Mouse (Mus musculus): ENCODE results near the gene Calm5.

Calm5 gene

DNA sequence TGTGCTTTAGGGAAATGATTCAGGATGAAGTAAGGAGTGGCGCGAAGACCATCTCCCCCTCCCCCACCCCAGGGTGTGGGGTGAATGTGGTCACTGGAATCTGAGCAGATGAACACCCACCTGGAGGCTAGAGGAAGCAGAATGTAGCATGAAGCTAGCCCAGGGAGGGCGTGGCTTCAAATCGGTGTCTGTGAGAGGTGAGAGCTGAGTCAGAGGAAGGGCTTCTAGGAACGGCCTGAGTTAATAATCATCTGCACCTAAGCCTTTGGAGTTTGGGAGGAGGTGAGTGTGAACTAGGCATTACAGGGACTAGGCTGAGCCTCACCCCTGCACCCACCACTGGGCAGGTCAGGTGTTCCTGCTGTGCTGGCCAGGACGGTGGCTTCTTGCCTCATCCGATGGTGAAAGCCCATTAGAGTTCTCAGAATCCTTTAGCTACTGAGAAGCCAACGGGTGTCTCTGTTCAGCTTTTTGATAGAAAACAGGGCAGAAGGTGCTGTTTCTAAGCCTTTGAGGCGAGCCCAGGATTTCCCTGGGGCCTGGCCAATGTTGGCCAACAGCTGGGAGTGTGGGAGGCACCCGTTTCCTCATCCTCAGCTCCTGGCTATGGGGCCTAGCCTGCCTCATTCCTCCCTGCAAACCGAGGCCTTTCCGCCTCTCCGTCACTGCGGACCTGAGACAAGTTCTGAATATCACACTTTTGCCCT, 11.8 kb downstream of the Calm5 start:
- in situ Hi-C loops (cut with MboI; ENCODE audit: low sequenced_read_pairs): no loop called here

DNA sequence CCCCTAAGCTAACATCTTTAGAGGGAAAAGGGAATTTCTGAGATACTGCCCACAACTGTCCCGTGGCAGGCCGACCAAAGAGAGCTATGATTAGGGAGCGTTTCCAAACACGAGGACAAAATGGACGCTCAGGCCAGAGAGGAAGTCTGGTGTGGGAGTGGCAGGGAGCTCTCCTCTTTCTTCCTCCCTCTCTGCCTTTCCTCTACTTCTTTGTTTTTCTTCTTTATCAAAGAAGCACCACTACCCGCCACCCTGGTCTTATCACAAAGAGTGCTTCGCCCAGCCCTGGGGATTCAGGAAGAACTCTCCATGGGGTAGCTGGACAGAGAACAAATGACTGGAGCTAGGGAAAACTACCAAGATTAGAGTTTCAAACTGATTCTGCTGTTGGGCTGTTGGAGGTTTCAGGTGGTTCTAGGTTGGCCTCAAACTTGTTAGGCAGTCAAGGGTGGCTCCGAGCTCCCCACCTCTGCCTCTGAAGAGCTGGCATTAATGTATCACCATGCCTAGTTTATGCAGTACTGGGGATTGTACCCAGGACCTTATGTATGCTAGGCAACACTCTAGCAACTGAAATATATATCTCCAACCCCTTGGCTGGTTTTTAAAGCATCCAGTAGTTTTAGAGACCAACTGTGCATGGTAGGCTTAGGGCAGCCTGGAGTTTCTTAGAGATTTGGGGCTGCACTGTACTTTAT, 12.5 kb downstream of the Calm5 start:
- in situ Hi-C loops (cut with MboI; ENCODE audit: low sequenced_read_pairs): no loop called here

DNA sequence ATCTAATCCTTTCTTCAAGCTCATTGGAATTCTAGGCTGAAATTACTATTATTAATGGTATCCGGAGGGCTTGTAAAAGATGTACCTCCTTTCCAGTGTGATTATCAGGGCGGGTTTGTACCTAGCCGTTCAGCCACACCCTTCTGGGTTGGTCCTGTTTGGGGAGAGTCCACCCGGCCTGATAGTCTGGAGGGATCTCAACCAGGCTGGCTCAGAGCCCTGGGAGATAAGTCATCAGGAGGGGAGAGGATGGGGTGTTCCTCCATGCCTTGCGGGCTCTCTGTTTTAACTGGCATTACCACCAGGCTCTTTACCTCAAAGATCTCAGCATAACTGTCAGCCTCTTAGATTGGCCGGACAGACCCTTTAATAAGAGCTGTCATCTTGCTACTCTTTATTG, 13.2 kb downstream of the Calm5 start:
- in situ Hi-C loops (cut with MboI; ENCODE audit: low sequenced_read_pairs): no loop called here

DNA sequence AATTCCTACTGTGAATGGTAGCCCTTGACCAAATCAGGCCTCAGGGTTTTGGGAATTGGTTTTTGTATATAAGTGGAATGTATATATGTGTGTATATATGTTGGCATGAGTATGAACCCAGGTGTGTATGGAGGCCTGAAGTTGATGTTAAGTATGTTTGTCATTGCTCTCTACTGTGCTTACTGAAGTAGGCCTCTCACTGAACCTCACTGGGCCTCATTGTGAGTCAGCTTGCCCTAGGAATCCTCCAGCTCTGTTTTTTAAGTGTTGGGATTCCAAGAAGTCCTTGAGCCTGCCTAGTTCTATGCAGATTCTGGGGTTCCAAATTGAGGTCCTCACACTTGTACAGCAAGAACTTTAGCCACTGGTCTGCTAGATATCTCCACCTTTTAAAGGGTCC, 15.9 kb downstream of the Calm5 start:
- in situ Hi-C loops (cut with MboI; ENCODE audit: low sequenced_read_pairs): no loop called here

DNA sequence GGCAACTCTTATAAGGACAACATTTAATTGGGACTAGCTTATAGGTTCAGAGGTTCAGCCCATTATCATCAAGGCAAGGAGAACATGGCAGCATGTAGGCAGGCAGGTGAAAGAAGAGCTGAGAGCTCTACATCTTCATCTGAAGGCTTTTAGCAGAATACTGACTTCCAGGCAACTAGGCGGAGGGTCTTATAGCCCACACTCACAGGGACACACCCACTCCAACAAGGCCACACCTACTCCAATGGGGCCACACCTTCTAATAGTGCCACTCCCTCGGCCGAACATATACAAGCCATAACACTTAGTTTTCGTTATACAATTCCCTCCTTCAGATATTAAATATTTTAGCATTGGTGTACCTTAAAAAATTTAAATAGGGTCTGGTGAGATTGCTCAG, 18.9 kb downstream of the Calm5 start:
- in situ Hi-C loops (cut with MboI; ENCODE audit: low sequenced_read_pairs): no loop called here

DNA sequence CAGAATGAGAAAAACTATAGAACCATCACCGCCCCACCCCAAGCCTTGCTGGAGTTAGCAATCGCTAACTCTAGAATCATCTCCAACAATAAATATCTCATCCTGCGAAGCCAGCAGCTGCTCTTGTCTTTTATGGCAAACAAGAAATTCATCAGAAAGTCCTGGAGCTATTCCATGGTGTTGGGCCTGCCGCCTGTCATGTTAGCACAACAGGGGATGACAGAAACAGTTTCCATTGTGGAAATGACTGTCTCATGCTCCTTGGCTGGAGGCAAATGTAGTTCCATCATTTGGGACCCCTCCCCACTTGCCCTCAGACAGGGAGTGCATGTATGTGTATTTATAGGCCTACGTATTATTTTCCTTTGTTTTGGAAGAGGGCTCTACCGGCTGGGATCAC, 22.5 kb downstream of the Calm5 start:
- in situ Hi-C loops (cut with MboI; ENCODE audit: low sequenced_read_pairs): no loop called here

DNA sequence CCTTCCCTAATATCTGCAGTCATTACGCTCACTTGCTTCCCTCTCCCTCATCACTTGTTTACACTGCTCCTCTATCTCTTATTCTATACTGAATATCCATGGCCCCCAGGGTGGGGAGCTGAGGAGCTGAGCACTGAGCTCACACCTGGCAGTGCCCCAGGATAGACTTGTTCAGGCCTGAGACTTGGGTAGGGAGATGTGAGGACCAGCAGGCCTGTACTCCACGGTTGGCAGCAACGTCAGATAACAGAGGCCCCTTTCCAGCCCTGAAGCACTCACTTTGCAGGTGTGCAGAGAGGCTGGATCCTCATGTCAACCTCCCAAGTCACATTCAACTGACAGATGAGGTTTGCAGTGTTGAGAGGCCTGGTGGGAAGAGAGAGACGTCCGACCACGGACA, 23.2 kb downstream of the Calm5 start:
- in situ Hi-C loops (cut with MboI; ENCODE audit: low sequenced_read_pairs): no loop called here

DNA sequence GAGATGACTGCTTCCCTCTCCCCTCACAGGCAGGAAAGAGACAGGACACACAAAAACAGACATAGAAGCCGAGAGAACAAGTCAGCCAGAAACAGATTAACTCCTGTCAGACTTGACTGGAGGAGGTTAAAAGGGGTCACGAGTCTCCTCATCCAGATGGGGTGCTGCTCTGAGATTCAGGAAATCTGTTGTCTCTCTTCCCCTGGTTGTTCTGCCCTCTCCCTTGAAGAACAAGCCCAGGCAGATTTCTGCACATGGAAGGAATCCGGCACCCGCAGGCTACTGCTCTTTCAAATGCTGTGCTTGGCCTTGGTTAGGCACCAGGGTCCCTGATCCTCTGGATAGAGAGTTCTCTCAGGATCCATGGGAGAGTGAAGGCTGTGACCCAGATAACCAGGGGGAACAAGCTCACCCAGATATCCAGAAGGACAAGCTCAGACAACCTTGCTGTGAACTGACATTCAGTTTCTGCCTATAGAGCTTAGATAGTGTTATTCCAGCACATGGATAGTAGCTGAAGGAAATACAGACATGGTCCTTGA, 23.8 kb downstream of the Calm5 start:
- in situ Hi-C loops (cut with MboI; ENCODE audit: low sequenced_read_pairs): no loop called here

DNA sequence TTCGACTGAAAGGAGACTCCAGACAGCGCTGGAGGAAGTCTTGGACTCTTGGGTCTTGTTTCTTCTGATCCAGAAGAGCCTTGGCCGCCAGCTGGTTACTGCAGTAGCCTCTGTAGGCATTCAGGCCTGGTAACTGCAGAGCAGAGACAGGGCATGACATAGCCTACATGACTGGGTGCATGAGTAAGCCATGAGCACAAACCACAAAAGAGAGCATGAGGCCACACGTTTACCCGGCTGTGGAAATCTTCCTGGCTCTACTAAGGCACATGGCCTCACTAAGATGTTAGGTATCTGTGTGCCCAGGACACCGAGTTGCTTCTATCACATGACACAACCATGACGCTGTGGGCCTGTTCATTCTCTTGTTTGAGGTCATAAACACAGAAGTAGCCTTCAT, 32.7 kb downstream of the Calm5 start:
- in situ Hi-C loops (cut with MboI; ENCODE audit: low sequenced_read_pairs): no loop called here

DNA sequence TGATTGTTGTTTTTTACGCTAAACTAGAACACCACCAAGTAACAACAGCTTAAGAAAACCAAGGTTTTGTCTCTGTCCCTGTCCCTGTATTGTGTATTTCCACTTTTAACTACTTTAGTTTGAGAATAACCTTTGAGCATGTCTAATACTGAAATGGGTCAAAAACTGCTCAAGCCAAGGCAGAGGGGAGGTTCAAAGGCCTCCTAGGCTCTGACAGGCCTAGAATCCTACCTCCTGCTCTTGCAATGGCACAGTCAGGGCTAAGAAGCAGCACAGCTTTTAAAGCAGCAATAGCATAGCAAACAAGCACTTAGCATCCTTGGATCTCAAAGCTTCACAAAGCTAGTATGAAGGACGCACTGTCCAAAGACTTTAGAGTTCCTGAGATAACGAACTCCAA, 35.1 kb downstream of the Calm5 start:
- in situ Hi-C loops (cut with MboI; ENCODE audit: low sequenced_read_pairs): no loop called here

DNA sequence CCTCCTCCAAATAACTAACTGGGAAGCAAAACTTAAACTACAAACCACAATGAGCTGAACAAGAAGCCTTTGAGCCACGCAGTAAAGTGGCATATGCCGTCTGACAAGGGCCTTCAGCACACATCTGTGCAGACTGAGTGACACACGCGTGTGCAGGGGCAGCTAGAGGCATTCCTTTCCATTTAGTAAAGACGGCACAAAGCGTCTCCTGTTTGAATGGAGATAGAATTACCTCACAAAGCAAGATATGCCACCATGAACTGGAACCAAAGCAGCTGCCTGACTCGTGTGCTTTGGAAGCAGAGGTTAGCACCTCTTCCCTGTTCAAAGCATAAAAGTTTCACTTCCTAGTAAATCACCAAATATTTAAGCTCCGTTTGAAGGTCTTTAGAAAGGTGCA, 36.1 kb downstream of the Calm5 start:
- in situ Hi-C loops (cut with MboI; ENCODE audit: low sequenced_read_pairs): no loop called here

DNA sequence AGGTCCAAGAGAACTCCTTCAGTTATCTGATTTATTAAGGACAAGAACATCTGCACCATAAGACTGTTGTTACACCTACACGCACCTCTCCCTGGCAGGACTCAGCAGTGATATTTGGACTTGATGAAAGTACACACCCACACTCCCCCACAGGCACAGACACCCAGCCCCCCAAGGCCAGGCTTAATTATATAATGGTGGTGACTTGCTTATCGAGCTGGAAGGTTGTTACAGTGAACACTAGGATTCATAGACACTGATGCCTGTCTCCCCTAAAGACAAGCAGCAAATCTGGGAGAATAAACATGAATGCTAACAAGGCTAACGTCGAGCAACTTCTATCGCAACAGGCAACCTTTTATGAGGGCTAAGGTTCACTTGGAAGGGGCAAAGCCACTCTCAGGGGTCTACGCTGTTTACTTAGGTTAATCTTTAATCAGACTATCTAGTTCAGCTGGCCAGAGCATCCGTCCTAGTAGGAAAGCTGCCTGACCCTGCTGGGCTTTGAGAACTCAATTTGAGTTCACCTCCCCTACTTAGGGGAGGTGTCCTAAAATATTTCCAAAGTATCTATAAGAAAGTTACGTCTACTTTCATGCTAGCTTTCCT, 37.6 kb downstream of the Calm5 start:
- in situ Hi-C loops (cut with MboI; ENCODE audit: low sequenced_read_pairs): no loop called here

DNA sequence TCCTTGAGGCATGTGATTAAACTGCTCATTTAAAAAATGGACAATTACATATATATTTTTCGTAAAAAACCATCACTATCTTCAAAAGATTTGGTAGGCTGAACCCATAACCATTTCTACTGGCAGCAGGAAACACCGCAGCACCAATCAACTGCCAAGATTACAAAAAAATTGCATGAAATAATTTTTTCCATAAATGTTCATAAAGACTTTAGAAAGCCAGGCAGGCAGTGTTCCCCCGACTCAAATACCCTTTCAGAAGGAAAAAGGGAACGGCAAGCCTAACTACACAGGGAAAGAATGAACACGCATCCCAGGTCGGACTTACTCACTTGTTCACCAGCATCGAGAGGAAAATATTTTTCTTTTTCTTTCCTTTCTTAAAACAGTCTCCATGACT, 38.6 kb downstream of the Calm5 start:
- in situ Hi-C loops (cut with MboI; ENCODE audit: low sequenced_read_pairs): no loop called here

DNA sequence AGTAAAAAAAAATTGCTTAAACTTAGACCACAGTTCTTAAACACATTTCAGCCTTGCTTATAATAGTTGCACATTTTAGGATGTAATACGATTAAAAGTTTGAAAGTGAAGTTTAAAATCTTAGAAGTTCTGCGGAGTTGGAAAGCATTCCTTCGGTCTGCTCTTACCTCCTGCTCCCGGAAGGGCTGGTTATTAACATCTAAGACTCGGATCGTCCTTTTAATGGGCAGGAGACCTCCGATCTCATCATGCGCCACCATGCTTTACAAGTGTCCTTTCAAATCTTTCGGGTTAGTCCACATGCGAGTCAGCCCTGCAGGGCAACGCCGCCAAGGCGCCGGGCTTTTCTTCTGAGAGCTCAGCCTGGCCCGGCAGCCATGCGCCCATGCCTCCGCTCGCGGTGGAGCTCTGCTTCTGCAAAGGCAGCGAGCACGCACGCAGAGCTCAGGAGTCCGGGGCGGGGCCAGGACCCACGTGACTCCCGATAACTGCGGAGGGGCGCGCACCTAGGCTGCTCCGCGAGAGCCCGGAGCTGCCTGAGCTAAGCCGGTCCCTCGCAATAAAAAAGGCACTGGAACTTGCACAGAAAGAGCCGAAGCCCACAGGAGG, 39.3 kb downstream of the Calm5 start:
- in situ Hi-C loops (cut with MboI; ENCODE audit: low sequenced_read_pairs): no loop called here

DNA sequence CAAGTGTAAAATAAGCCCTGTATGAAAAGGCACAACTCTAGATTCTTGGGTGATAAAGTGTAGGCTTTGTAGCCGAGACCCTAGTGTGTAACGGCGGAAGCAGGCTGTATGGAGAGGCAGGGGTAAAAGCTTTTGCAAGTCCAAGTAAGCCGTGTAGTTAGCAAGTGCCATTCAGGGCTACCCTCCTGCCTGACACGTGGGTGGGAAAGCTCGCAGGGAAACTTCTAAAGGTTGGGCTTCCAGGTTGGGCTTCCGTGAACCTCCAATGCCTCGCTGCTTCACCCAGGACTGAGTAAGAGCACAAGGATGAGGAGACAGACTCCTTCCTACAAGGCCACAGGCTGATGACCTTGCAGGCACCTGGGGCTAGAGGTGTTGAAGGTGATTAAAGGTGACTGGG, 40.6 kb downstream of the Calm5 start:
- in situ Hi-C loops (cut with MboI; ENCODE audit: low sequenced_read_pairs): no loop called here

DNA sequence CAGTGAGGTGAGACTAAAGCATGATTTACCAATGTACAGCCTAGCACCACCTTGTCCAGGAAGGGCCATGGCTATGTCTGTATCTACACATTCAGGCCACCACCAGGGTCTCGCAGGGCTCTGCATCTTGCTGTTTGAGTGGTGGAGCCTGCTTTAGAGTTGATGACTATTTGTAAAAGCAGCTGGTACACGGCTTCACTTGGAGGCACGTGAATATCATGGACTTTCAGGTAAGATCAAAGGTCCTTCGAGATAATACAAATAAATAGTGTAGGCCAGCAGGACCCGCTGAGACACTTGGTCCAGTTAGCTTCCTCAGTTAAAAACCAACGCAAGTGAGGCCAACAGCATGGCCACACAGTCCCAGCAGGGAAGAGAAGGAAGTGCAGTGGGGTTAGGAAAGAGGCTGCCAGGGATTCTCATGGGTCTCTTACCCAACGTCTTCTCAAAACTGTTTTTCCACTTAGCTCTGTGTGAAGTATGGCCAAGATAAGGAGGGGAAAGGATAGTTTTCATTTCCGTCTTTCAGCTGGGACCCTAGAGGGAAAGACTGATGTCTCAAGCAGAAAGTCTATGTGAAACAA, 41.5 kb downstream of the Calm5 start:
- in situ Hi-C loops (cut with MboI; ENCODE audit: low sequenced_read_pairs): loop anchor here (5.0 kb wide), 1 partner anchor 228 kb away; no protein-coding TSS in a partner anchor

DNA sequence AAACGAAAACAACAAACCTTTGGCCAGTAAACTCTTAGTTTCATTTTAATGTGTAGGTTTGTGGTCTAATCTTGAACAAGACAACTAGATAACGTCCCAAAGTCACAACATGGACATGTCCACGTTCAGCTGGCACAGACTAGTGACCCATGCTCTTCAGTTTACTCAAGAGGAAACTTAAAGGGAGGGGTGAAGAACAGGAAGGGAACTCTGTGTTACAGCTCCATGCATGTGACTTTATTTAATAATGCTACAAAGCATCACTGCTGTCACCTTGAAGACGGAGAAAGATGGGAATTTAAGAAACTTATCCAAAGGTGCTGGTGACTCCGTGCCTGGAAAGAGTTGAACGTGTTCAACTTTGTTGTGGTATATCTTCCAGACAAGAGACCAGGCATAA, 42.1 kb downstream of the Calm5 start:
- in situ Hi-C loops (cut with MboI; ENCODE audit: low sequenced_read_pairs): loop anchor here (5.0 kb wide), 1 partner anchor 229 kb away; no protein-coding TSS in a partner anchor

DNA sequence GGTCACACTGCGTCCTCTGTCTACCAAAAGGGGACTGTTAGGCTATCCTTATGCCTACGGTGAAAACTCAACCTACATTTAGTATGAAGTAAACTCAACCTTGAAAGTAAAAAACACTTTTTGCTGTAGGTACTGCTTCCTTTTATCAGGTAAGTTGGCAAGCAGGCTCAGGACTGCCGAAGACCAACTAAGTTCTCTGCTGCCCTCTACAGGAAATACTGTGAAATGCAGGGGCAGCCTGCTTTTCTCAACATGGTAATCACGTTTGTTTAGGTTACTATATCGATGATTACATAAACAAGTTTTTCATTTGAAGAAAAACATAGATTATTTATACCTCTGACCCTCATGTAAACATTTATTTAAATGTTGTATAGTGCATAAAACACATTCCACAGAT, 42.9 kb downstream of the Calm5 start:
- in situ Hi-C loops (cut with MboI; ENCODE audit: low sequenced_read_pairs): loop anchor here (5.0 kb wide), 1 partner anchor 230 kb away; no protein-coding TSS in a partner anchor

DNA sequence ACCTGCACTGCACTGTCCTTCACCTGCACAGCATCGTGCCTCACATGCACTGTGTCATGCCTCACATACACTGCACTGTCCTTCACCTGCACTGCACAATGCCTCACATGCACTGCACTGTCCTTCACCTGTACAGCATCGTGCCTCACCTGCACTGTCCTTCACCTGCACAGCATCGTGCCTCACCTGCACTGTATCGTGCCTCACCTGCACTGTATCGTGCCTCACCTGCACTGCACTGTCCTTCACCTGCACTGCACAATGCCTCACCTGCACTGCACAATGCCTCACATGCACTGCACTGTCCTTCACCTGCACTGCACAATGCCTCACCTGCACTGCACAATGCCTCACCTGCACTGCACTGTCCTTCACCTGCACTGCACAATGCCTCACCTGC, 44.2 kb downstream of the Calm5 start:
- in situ Hi-C loops (cut with MboI; ENCODE audit: low sequenced_read_pairs): loop anchor here (5.0 kb wide), 1 partner anchor 231 kb away; no protein-coding TSS in a partner anchor

DNA sequence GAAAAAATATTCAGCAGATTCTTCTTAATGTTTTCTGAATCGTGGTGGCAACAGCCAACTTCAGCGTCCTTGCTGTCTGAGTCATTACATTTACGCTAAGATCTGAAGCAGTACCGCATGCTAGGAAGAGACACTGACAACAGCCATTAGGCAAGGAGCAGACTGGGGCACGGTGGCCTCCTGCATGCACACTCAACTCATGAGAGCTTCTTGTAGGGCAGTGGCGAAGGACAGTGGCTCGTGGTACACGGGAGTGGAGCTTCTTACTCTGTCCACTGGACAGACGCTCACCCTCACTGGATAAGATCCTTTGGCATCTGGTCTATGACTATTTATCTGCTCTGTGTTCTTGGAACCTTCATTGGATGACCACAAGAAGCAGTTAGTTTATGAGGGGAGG, 45.3 kb downstream of the Calm5 start:
- in situ Hi-C loops (cut with MboI; ENCODE audit: low sequenced_read_pairs): loop anchor here (5.0 kb wide), 1 partner anchor 232 kb away; no protein-coding TSS in a partner anchor

All from CH12F3 (cell line).